Mouse (Mus musculus): ENCODE data around the gene Dnajc5. TPM values are rescaled to one million over a fixed set of nuclear protein-coding genes. Genes with fewer than 3 reads are reported as not detected.

Gene Dnajc5
- polyA plus RNA-seq, 1 experiment from 2014 or later: 286 TPM

GRCm38 (mm10) chr2:181589732-181590105 lies 69.4 kb downstream of the Dnajc5 start:
- no peaks in the 10 kb centered on the region for H3K9me3 ChIP-seq (ENCODE audit: control insufficient read depth, low read length)
- no peak overlapping the region for H3K4me2 ChIP-seq (ENCODE audit: low read length)
- ATAC-seq: no peak
- H3K4me3 ChIP-seq (ENCODE audit: low read length): no peak overlapping the region
- no peak overlapping the region for H3K27ac ChIP-seq (ENCODE audit: low read depth, low read length)
- no peak overlapping the region for H3K9ac ChIP-seq (ENCODE audit: low read depth, low read length)
- peaks cover 20% of the 10 kb centered on the region for H3K4me1 ChIP-seq (ENCODE audit: control insufficient read depth, insufficient read depth, low read depth, low read length)
- peaks cover 42% of the 10 kb centered on the region for H3K36me3 ChIP-seq (ENCODE audit: control insufficient read depth, insufficient read depth, low read length)
- no peaks in the 10 kb centered on the region for H3K27me3 ChIP-seq (replicated peaks; ENCODE audit: control insufficient read depth, insufficient read depth, low read length)
- WGBS: 98% methylated on average over 9 of the region's 9 CpGs

GRCm38 (mm10) chr2:181590471-181590870 lies 70.2 kb downstream of the Dnajc5 start:
- peaks cover 43% of the 10 kb centered on the region for H3K36me3 ChIP-seq (ENCODE audit: control insufficient read depth, insufficient read depth, low read length)
- H3K4me2 ChIP-seq (ENCODE audit: low read length): no peak overlapping the region
- H3K27ac ChIP-seq (ENCODE audit: low read depth, low read length): no peak overlapping the region
- no peaks in the 10 kb centered on the region for H3K9me3 ChIP-seq (ENCODE audit: control insufficient read depth, low read length)
- WGBS: 97% methylated on average over 5 of the region's 5 CpGs
- H3K4me1 ChIP-seq (ENCODE audit: control insufficient read depth, insufficient read depth, low read depth, low read length): peaks cover 20% of the 10 kb centered on the region
- no peak overlapping the region; the same call in 1 of the 2 replicates for H3K4me3 ChIP-seq (ENCODE audit: low read length)
- no peak for ATAC-seq
- peak overlapping the region; percentile 11; the same call in 1 of the 2 replicates for H3K9ac ChIP-seq (ENCODE audit: low read depth, low read length)
- no peaks in the 10 kb centered on the region for H3K27me3 ChIP-seq (replicated peaks; ENCODE audit: control insufficient read depth, insufficient read depth, low read length)

- Histone ChIP-seq H3K36me3 (ENCODE audit: control insufficient read depth, insufficient read depth, low read length) (peaks cover 36% of the 10 kb centered on the region), H3K9ac (ENCODE audit: low read depth, low read length) (peak within 1 kb of the TSS; percentile 95), H3K27ac (ENCODE audit: low read depth, low read length) (peak within 1 kb of the TSS; percentile 96), H3K4me2 (ENCODE audit: low read length) (peak within 1 kb of the TSS; percentile 74), H3K4me3 (ENCODE audit: low read length) (peak within 1 kb of the TSS; percentile 93), H3K9me3 (ENCODE audit: control insufficient read depth, low read length) (no peaks in the 10 kb centered on the region), H3K4me1 (ENCODE audit: control insufficient read depth, insufficient read depth, low read depth, low read length) (peaks cover 20% of the 10 kb centered on the region), H3K27me3 (replicated peaks; ENCODE audit: control insufficient read depth, insufficient read depth, low read length) (no peaks in the 10 kb centered on the region)
- ATAC-seq: 0 out of 2 replicates have a peak, but pooled peaks have one; percentile 3
- WGBS: 17% methylated on average over 5 of the region's 5 CpGs
Observed at GRCm38 (mm10) chr2:181591528-181592085, 71.3 kb downstream of the Dnajc5 start, which contains the start of gene Prpf6. Gene Prpf6, plus strand, starts transcription at chr2:181591868.

- Histone ChIP-seq H3K27me3 (replicated peaks; ENCODE audit: control insufficient read depth, insufficient read depth, low read length) (no peaks in the 10 kb centered on the region), H3K9me3 (ENCODE audit: control insufficient read depth, low read length) (no peaks in the 10 kb centered on the region), H3K4me3 (ENCODE audit: low read length) (peak within 1 kb of the TSS; percentile 93), H3K4me1 (ENCODE audit: control insufficient read depth, insufficient read depth, low read depth, low read length) (peaks cover 24% of the 10 kb centered on the region), H3K4me2 (ENCODE audit: low read length) (peak within 1 kb of the TSS; percentile 74), H3K9ac (ENCODE audit: low read depth, low read length) (peak within 1 kb of the TSS; percentile 95), H3K36me3 (ENCODE audit: control insufficient read depth, insufficient read depth, low read length) (peaks cover 29% of the 10 kb centered on the region), H3K27ac (ENCODE audit: low read depth, low read length) (peak within 1 kb of the TSS; percentile 96)
- peak; percentile 86 for ATAC-seq
- WGBS: under 1% methylated on average over 64 of the region's 97 CpGs
Observed at GRCm38 (mm10) chr2:181592231-181593041, 72.2 kb downstream of the Dnajc5 start, which contains the start of gene Zfp512b. Gene Zfp512b, minus strand, starts transcription at chr2:181592803.

DNA sequence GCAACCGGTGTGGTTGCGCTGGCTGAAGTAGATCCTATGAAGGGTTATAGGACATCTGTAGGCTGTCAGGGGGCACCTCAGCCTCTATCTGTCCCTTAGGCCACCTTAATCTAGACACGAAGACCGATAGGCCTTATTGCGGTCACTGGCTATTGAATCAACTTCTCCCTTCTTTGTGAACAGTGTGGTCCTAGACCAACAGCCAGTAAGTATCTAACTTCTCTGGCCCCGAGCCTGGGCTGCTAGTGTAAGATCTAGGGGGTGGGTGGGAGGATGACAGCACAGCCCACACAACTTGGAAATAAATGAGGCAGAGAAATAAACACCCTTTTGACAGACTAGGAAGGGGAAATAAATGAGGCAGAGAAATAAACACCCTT lies 72.7 kb downstream of the Dnajc5 start:
- H3K4me3 ChIP-seq (ENCODE audit: low read length): peak overlapping the region; percentile 93
- H3K4me2 ChIP-seq (ENCODE audit: low read length): peak overlapping the region; percentile 74
- WGBS: 0% methylated on average over 6 of the region's 6 CpGs
- peak overlapping the region; percentile 95 for H3K9ac ChIP-seq (ENCODE audit: low read depth, low read length)
- peak; percentile 23 for ATAC-seq
- no peaks in the 10 kb centered on the region for H3K27me3 ChIP-seq (replicated peaks; ENCODE audit: control insufficient read depth, insufficient read depth, low read length)
- peaks cover 24% of the 10 kb centered on the region for H3K36me3 ChIP-seq (ENCODE audit: control insufficient read depth, insufficient read depth, low read length)
- H3K27ac ChIP-seq (ENCODE audit: low read depth, low read length): peak overlapping the region; percentile 96
- no peaks in the 10 kb centered on the region for H3K9me3 ChIP-seq (ENCODE audit: control insufficient read depth, low read length)
- H3K4me1 ChIP-seq (ENCODE audit: control insufficient read depth, insufficient read depth, low read depth, low read length): peaks cover 29% of the 10 kb centered on the region

DNA sequence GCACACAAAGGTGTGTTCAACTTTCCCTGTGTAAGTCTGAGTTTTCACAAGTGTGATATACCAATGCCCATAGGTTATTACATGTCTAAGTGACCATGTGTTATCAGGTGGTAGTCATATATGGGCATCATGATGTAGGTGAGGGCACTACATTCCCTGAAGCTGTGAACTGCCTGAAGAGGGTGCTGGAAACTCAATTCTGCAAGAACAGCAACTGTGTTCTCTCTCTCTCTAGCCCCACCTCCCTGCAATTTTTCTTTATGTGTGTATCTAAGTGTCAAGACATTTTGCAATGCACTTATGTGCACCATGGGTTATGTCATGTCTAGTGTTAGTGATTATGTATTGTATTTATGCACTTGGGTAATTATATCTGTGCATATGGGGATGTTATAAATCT lies 73.7 kb downstream of the Dnajc5 start:
- Histone ChIP-seq H3K4me2 (ENCODE audit: low read length) (no peak overlapping the region), H3K4me1 (ENCODE audit: control insufficient read depth, insufficient read depth, low read depth, low read length) (peaks cover 33% of the 10 kb centered on the region), H3K4me3 (ENCODE audit: low read length) (no peak overlapping the region), H3K9me3 (ENCODE audit: control insufficient read depth, low read length) (no peaks in the 10 kb centered on the region), H3K27ac (ENCODE audit: low read depth, low read length) (no peak overlapping the region), H3K36me3 (ENCODE audit: control insufficient read depth, insufficient read depth, low read length) (peaks cover 17% of the 10 kb centered on the region), H3K9ac (ENCODE audit: low read depth, low read length) (no peak overlapping the region), H3K27me3 (replicated peaks; ENCODE audit: control insufficient read depth, insufficient read depth, low read length) (no peaks in the 10 kb centered on the region)
- no peak for ATAC-seq

DNA sequence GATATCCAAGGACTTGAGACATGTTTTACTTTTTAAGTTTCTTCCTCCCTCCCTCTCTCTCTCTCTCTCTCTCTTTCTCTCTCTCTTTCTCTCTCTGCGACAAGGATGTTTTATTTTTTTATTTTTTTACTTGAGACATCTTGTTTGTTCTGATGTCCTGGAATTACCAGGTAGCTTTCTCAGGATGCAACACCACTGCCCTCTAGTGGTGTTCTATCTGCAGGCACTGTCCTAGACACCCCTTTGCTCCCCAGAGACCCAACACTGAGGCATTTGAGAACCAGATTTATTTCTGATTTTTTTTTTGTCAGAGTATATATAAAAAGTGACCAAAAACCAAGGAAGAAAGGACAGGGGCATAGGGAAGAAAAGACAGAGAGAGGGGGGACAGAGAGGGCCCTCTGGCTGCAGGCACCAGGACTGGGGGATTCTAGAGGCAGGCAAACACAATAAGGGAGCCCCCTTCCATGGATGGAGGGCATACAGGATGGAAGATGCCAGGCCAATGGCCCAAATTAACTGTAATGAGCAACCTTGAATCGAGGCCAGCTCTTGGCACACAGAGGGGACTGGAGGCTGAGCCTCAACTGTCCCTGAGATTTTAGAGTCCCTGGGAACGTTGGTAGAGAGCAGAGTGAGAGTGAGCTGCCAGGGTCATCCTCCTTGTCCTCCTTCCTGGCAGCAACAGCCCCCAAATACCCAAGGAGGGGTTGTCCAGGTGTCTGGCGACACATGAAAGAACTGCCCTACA lies 74.8 kb downstream of the Dnajc5 start:
- no peak for ATAC-seq

DNA sequence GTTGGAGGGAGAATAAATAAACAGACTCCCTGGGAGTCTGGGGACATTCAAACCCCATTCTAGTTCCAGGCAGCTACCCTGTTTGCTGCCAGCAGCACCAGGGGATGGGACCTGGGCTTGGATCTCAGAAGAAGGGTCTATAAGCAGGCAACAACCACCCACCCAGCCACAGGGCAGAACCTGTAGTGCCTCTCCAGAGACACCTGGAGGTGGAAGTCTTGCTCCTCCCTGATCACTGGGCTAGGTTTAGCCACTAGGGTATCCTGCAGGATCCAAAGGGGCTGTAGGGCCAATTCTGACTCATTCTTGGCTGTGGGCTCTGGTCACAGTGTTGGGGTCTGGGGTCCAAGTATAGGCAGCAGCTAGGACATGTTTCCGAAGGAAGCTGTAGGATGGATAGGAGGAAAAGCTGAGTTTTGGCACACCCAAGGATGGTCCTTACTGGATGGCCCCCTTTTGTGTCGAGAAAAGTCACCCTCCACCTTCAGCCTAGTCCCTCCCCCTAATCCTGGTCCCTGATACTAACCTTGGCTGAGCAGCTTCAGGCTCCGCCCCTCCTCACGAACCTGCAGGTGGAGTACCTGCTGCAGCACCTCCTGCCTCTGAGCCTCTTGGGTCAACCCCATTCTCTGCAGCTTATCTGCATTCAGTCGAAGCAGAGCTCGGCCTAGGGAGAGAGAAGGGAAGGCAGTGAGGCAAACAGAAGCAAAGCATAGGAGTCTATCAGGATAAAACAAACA lies 76.1 kb downstream of the Dnajc5 start:
- no peak for ATAC-seq
- peaks cover 3% of the 10 kb centered on the region; the same call in 1 of the 2 replicates for H3K36me3 ChIP-seq (ENCODE audit: control insufficient read depth, insufficient read depth, low read length)
- no peak overlapping the region for H3K9ac ChIP-seq (ENCODE audit: low read depth, low read length)
- no peak overlapping the region for H3K4me3 ChIP-seq (ENCODE audit: low read length)
- H3K4me2 ChIP-seq (ENCODE audit: low read length): no peak overlapping the region
- H3K4me1 ChIP-seq (ENCODE audit: control insufficient read depth, insufficient read depth, low read depth, low read length): peaks cover 26% of the 10 kb centered on the region
- H3K27me3 ChIP-seq (replicated peaks; ENCODE audit: control insufficient read depth, insufficient read depth, low read length): no peaks in the 10 kb centered on the region
- WGBS: 68% methylated on average over 6 of the region's 6 CpGs
- no peaks in the 10 kb centered on the region for H3K9me3 ChIP-seq (ENCODE audit: control insufficient read depth, low read length)
- H3K27ac ChIP-seq (ENCODE audit: low read depth, low read length): no peak overlapping the region

More for the DNA sequence above, 74.8 kb downstream of the Dnajc5 start:
- peaks cover 33% of the 10 kb centered on the region for H3K4me1 ChIP-seq (ENCODE audit: control insufficient read depth, insufficient read depth, low read depth, low read length)
- H3K9ac ChIP-seq (ENCODE audit: low read depth, low read length): no peak overlapping the region
- 0 out of 2 replicates have a peak overlapping the region, but pooled peaks have one; percentile 1 for H3K27ac ChIP-seq (ENCODE audit: low read depth, low read length)
- H3K4me3 ChIP-seq (ENCODE audit: low read length): no peak overlapping the region
- WGBS: 66% methylated on average over 4 of the region's 4 CpGs
- peaks cover 7% of the 10 kb centered on the region for H3K36me3 ChIP-seq (ENCODE audit: control insufficient read depth, insufficient read depth, low read length)
- no peaks in the 10 kb centered on the region for H3K9me3 ChIP-seq (ENCODE audit: control insufficient read depth, low read length)
- no peaks in the 10 kb centered on the region for H3K27me3 ChIP-seq (replicated peaks; ENCODE audit: control insufficient read depth, insufficient read depth, low read length)
- no peak overlapping the region for H3K4me2 ChIP-seq (ENCODE audit: low read length)
